Mouse (Mus musculus) kidney, adult 2 months (tissue): ENCODE data around the gene 1700020A23Rik. TPM values are rescaled to one million over a fixed set of nuclear protein-coding genes. Genes with fewer than 3 reads are reported as not detected.

ENCODE experiments used
- DNase-seq: peaks from one replicate; pipeline ENCODE4 v3.0.0; 2021
- H3K27ac ChIP-seq: fragments of 200-500 bp; 2 replicates; pipeline ENCODE4 v1.5.1; 2012; ENCODE audit warnings: low read depth, low read length, control low read depth, inconsistent platforms; ENCODE audit not compliant: insufficient read depth
- H3K27me3 ChIP-seq: fragments of 200-500 bp; replicated peaks from 2 replicates; pipeline ENCODE4 v1.6.1; 2012; ENCODE audit warnings: mild to moderate bottlenecking, moderate library complexity, low read length, inconsistent platforms; ENCODE audit not compliant: control insufficient read depth, insufficient read depth
- H3K36me3 ChIP-seq: fragments of 200-500 bp; 2 replicates; pipeline ENCODE4 v1.6.1; 2012; ENCODE audit warnings: mild to moderate bottlenecking, moderate library complexity, low read length, inconsistent platforms; ENCODE audit not compliant: control insufficient read depth, insufficient read depth
- H3K4me1 ChIP-seq: fragments of 200-500 bp; 2 replicates; pipeline ENCODE4 v1.6.1; 2011; ENCODE audit warnings: low read length; ENCODE audit not compliant: control insufficient read depth, insufficient read depth
- H3K4me3 ChIP-seq: fragments of 200-500 bp; 2 replicates; pipeline ENCODE4 v1.5.1; 2011; ENCODE audit warnings: mild to moderate bottlenecking, low read depth, low read length, control low read depth; ENCODE audit not compliant: insufficient read depth
- CTCF ChIP-seq: fragments of 200-500 bp; conservative IDR thresholded peaks from 2 replicates; pipeline ENCODE4 v1.5.1; 2011; ENCODE audit warnings: low read depth, mild to moderate bottlenecking, control low read depth, low read length, moderate library complexity, mixed read lengths; ENCODE audit not compliant: insufficient read depth, insufficient read length
- POLR2A ChIP-seq: fragments of 200-500 bp; IDR thresholded peaks from one replicate; pipeline ENCODE4 v1.6.1; 2011; ENCODE audit warnings: low read depth, low read length, control low read depth
- WGBS: fragments of 180-500 bp; shearing (Covaris S2); methylation state at CpG from one replicate; pipeline ENCODE4 v1.1.7; 2018; 5-methylcytosine and 5-hydroxymethylcytosine counted together
- polyA plus RNA-seq: library from polyadenylated mRNA; depleted of rRNA; stranded (reverse); fragments of >200 nt; gene quantifications from 2 replicates; pipeline ENCODE4 v1.2.3, GENCODE M21; 2012

1700020A23Rik gene
- polyA plus RNA-seq, 1 experiment: 0.19 TPM

GRCm38 (mm10) chr2:130374951-130375350, 30.1 kb upstream of the 1700020A23Rik start:
- Histone ChIP-seq H3K27me3 (no peaks in the 10 kb centered on the region), H3K4me1 (no peaks in the 10 kb centered on the region), H3K27ac (no peak overlapping the region), H3K36me3 (no peaks in the 10 kb centered on the region), H3K4me3 (no peak overlapping the region)
- no peak for DNase-seq
- TF ChIP-seq CTCF (no peak), POLR2A (no peak)
- 70% methylated on average over 4 of the region's 4 CpGs for WGBS

GRCm38 (mm10) chr2:130383205-130383604, 21.9 kb upstream of the 1700020A23Rik start:
- 42% methylated on average over 3 of the region's 3 CpGs for WGBS
- Histone ChIP-seq H3K4me1 (no peaks in the 10 kb centered on the region), H3K27ac (no peak overlapping the region), H3K27me3 (no peaks in the 10 kb centered on the region), H3K4me3 (no peak overlapping the region), H3K36me3 (no peaks in the 10 kb centered on the region)
- DNase-seq: no peak
- TF ChIP-seq CTCF: no peak
- TF ChIP-seq POLR2A: no peak

- no peak overlapping the region for H3K4me3 ChIP-seq
- 47% methylated on average over 6 of the region's 6 CpGs for WGBS
- no peak overlapping the region for H3K27ac ChIP-seq
- no peak for DNase-seq
- no peaks in the 10 kb centered on the region for H3K4me1 ChIP-seq
- no peak for TF ChIP-seq POLR2A
- TF ChIP-seq CTCF: no peak
- H3K27me3 ChIP-seq: no peaks in the 10 kb centered on the region
- H3K36me3 ChIP-seq: no peaks in the 10 kb centered on the region
These were observed 21.2 kb upstream of the 1700020A23Rik start for GRCm38 (mm10) chr2:130383895-130384294.

- WGBS: 48% methylated on average over 1 of the region's 1 CpGs
- DNase-seq: no peak
- Histone ChIP-seq H3K27ac (no peak overlapping the region), H3K36me3 (no peaks in the 10 kb centered on the region), H3K4me3 (no peak overlapping the region), H3K4me1 (no peaks in the 10 kb centered on the region), H3K27me3 (no peaks in the 10 kb centered on the region)
- TF ChIP-seq POLR2A (no peak), CTCF (no peak)
These were observed 18.8 kb upstream of the 1700020A23Rik start for GRCm38 (mm10) chr2:130386212-130386611.

DNA sequence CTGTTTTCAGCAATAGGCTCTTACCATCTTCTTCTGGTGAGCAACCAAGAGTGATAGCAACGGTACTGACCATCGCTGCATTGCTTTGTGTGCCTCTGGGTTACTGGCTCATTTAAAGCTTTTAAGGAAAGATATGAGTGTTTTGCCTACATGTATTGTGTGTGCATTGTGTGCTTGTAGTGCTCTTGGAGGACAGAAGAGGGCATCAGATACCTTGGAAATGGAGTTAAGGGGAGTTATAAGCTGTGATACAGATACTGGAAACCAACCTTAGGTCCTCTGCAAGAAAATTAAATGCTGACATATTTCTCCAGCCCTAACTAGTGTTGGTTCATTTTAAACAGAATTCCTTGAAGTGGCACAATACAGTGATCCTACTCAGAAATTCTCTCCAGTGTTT, 16.3 kb upstream of the 1700020A23Rik start:
- no peak overlapping the region for H3K4me3 ChIP-seq
- no peaks in the 10 kb centered on the region for H3K27me3 ChIP-seq
- H3K27ac ChIP-seq: no peak overlapping the region
- H3K36me3 ChIP-seq: no peaks in the 10 kb centered on the region
- H3K4me1 ChIP-seq: no peaks in the 10 kb centered on the region
- TF ChIP-seq POLR2A (no peak), CTCF (no peak)
- DNase-seq: no peak
- WGBS: 81% methylated on average over 2 of the region's 2 CpGs

DNA sequence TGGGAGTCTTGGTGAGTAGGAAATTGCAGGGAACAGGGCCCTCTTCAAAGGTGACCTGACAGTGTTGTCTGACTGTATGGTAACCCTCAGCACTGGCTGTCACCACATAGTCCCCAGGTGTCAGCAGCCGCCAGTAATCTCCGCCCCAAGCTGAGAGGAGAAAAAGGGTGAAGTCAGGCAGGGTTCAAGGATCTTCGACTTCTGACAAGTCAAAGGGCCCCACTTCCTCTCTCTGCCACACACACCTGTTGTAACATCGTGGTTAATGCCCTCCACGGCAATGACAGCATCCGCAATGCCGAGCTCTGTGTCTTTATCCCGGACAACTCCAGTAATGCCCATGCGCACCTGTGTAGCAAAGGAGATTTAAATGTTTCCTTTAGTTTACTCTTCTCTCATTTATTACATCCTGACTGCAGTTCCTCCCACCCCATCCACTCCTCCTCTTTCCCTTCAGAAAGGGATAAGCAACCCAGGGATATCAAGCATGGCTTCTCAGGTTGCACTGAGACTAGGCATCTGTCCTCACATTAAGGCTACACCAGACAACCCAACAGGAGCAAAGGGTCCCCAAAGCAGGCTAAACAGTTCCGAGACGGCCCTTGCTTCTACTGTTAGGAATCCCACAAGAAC, 13.9 kb upstream of the 1700020A23Rik start:
- no peak for TF ChIP-seq CTCF
- no peak for TF ChIP-seq POLR2A

DNA sequence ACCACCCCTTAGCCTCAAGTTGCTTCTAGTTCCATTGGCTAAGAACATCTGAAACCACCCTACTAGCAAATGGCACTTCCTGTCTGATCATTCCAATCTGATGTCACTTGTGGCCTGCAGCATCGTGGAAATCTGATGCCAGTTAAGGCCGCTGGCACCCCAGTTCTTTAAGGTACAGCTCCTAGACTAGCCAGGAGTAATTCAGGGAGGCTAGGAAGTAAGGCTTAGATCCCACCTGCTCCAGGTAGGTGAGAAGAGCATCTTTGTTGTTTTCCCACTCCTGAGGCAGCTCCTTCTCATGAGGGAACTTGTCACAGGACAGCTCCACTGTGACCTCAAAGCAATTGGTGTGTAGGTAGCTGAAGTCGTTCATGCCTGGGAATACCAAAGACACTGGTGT, 12.2 kb upstream of the 1700020A23Rik start:
- WGBS: 60% methylated on average over 3 of the region's 3 CpGs
- H3K27ac ChIP-seq: no peak overlapping the region
- no peak for TF ChIP-seq CTCF
- TF ChIP-seq POLR2A: no peak

More for the DNA sequence above, 13.9 kb upstream of the 1700020A23Rik start:
- H3K27ac ChIP-seq: no peak overlapping the region
- H3K4me1 ChIP-seq: no peaks in the 10 kb centered on the region
- no peaks in the 10 kb centered on the region for H3K36me3 ChIP-seq
- WGBS: 59% methylated on average over 11 of the region's 11 CpGs
- no peaks in the 10 kb centered on the region for H3K27me3 ChIP-seq
- no peak for DNase-seq
- H3K4me3 ChIP-seq: no peak overlapping the region

More for the DNA sequence above, 12.2 kb upstream of the 1700020A23Rik start:
- Histone ChIP-seq H3K36me3 (no peaks in the 10 kb centered on the region), H3K4me3 (no peak overlapping the region), H3K27me3 (no peaks in the 10 kb centered on the region), H3K4me1 (no peaks in the 10 kb centered on the region)
- no peak for DNase-seq
